Mouse (Mus musculus): ENCODE measurements around the gene Cyp2u1.

Gene Cyp2u1

DNA sequence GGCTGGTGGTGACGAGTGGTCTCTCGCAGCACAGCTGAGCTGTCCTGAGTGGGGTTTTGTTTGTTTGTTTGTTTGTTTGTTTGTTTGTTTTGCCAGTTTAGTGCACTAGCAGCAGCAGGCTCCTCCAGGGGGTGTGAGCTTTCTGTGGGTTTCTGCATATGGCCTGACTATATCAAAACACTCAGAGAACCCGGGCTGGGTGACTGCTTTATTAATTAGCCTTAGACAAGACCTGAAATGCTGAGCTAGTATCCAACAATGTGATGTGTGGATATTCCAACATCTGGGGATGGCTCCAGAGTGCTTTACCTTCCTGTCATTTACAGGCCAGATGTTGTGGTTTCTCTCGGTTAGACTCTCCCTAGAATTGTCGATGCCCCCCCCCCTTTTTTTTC lies 290 bp upstream of the Cyp2u1 start:
- no peak for DNase-seq

DNA sequence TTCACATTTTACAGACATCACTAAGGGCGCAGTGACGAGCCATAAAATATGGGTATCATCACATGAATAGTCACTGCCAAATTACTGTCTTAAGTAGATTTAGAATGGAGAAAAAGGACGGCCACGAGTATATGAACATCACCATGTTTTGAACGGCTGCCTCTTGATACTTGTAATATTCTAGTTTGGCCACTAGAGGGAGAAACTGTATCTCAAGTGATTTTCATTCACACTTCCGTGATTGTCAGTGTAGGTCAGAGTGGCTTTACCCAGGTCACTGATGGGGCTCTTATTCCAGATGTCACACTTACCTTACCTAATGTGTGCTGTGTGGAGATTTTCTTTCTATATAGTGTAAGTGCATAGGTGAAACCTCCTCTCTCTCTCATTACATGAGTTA lies 3.1 kb downstream of the Cyp2u1 start:
- no peak for DNase-seq

DNA sequence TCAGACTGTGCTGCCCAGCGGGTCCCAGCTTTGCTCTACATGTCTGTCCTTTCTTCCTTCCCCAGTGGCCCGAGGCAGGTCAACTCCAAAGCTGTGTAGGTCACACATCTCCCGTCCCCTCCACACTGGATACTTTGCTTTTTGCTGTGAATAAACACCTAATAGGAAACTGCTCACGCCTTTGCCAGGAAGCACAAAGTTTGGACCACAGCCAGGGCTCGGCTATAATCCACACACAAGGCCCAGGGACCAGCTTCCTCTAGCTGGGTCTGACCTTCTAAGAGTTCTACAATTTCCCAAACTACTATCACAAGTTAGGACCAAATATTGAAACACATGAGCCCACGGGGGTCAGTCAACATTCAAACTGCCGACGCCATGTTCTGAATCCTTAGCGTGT lies 3.9 kb downstream of the Cyp2u1 start:
- DNase-seq: peak in 1 of 2 experiments; percentile 44

DNA sequence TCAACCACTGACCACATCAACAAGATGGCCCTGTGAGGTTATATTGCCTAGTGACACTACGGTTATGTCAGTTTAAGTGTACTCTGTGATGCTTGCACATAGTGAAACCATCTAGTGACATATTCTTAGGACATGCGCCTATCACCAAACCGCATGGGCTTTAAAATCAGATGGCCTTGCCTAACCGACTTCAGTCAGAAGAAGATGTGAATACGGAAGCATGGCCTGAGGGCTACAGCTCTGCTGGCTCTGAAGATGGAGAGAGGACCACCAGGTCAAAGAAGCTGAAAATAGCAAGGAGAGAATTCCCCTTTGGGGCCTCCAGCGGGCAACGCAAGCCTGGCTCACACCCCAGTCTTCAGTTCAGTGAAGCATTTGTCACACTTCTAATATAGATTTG lies 6.1 kb downstream of the Cyp2u1 start:
- no peak for DNase-seq

DNA sequence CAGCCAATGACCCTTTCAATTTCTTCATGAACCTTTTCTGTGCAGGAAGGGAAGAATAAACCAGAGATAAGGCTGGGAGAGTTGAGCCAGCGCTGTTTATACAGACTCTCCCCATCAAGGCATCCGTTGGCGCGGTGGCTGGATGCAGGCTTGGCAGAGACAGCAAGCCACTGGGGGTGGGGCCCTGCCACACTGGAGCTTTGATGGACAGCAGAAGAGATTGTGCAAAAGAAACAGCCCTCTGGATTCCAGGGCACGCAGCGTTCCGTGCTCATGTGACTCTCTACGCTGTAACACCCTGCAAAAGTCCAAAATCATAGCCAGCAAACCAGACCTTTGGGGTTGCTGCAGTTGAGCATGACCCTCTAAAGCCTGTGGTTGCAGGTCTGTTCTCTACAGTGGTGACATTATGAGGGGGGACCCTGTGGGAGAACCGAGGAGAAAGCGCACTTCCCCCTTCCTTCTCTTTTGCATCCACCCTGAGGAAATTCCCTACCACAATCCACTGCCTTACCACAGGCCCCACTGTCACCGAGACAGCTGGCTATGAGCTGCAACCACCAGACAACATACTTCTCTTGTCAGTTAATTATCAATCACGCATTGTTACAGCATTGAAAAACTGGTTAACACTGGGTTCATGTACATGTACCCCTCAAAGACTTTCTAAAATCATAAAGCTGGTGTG lies 7.4 kb downstream of the Cyp2u1 start:
- DNase-seq: no peak

DNA sequence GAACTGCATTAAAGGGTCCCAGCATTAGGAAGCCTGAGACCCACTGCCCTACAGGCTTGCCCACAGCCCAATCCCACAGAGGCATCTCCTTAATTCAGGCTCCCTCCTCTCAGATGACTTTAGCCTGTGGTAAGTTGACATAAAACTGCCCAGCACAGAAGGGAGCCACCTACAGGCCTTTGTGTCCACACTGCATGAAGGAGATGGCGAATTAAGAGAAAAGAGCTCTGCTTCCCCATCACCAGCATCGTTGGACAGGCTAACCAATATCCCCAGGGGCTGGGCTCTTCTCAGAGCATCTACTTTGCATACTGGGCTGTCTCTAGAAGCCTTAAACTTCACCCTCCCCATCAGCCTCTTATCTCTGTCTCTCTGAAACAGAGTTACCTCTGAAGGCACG lies 8.5 kb downstream of the Cyp2u1 start:
- DNase-seq: no peak

DNA sequence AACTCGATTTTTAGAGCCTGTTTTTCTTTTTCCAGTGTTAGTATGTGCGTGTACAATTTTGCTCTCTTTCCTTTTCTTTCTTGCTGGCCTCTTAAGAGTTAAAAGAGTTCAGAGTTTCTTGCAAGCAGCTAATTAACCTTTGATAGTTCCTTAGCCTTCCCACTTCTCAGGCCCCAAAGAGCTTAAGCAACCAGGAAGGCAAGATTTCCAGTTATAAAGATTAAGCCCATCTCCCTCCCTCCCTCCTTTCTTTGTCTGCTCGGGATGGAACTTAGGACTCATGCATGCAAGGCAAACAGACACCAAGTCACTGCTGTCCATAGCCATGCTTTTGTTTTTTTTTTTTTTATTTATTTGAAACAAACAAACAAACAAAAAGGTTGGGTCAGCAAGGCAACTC lies 10.1 kb downstream of the Cyp2u1 start:
- DNase-seq: no peak

DNA sequence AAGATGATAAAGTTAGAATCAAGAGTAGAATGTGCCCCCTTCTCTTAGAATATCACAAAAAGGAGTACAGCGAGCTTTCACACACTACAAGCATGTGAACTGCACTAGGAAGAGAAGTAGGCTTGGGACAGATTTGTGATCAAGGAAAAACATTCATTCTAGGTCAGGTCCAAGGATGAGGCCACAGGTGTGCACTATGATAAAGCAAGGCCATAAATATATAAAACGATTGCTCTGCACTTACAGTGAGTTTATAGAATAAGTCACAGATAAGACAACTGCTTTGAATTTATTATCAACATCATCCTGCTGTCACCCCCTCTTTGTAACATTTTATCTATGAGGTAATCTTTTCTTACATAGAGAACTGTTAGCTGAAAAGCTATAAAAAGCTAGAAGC lies 10.7 kb downstream of the Cyp2u1 start:
- no peak for DNase-seq

DNA sequence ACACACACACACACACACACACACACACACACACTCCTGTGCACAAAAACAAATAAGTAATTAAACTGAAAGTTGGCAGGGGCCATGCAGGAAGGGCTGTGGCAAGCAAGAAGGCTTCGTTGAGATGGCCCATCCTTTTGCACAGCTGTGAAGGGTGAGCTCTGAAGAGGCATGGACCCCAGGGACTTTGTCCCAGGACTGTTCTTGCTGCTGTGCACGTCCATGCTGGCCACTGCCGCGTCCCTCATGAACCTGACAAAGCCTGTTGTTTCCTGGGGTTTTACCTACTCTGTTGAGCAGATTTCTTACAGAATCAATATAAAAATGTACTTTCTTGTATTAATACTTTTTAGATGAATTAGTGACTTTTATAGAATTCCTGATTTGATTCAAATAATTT lies 11.1 kb downstream of the Cyp2u1 start:
- DNase-seq: no peak

DNA sequence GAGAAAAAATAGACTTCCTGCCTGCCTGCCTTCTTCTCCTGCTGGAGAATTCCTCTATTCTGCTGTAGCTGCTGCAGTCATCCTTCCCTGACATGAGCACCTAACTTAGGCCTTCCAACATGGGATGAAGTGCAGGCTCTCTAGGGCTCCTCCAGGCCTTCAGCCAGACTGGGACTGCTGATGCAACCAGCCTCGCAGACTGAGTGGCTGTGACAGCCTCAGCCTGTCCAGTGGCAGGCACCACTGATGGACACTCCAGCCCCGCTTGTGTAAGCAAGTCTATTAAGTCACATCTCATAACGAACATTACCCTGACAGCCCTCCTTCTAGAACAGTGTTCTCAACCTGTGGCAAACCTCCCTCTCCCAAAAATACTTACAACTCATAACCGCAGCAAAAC lies 28.9 kb downstream of the Cyp2u1 start:
- DNase-seq: no peak

DNA sequence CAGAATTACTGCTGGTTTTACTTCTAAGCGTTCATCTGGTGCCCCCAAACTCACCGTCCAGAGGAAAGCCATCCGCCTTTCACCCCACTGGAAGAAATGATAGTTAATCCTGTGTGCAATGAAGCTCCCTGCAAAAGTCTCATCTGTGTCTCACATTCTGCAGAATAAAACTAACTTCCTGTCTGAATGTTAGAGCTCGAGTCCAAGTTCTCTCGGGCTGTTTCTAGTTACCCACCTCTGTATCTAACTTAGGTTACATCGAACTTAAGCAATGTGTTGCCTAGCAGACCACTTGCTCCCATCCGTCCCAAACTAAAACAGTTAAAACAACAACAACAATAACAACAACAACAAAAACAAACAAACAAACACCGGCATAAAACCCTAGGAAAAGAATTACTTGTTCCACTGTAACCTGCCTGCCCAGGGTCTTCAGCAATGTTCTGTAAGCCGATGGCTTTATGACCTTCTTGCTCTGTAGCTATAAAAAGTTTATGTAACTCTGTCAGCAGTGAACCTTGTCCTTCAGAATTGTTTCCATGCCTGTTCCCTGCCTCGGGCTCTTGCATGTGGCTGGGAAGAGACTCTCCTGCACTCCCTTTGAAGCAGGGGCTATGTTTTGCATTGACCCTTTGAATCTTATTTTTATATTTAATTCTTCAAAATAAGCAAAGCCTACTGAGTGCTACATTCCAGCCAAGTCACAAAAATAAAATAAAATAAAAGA lies 30.5 kb downstream of the Cyp2u1 start:
- no peak for DNase-seq

DNA sequence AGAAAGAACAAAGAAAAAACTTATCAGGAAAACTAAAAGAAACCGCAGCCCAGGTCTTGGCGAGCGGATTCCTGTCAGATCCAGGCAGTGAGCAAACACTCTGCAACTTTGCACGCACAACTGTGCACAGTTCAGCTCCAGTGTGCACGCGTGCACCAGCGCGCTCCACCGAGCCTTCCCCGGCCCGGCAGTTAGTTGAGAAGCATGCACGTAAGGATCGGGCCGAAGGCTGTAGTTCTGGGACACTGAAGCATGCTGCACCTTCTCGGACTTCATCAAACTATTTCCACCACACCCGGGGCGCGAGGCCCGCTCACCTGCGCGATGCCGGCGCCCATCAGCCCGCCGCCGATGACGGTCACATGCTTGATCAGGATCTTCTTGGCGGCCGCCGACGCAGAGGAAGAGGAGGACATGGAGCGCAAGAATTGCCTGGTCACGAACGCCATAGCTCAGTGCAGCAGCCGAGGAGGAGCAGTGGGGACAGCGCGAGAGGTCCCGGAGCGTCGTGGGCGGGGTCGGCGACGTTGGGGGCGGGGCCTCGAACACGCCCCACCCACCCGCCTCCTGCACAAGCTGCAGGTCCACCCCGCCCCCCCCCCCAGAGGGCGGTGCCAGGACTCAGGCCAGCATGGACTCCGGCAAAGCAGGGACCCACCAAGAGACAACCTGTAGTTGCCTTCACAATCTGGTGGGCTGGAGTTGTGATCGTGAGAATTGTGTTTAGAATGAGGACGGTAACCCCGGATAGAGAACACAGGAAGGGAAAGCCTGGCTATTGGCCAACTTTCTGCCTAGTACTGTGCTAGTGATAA lies 31.3 kb downstream of the Cyp2u1 start, which contains the start of gene Hadh:
Gene Hadh, minus strand, starts transcription at position 543 of the 815 bp plus-strand sequence.
- peak; percentile 80 to 89 for DNase-seq

DNA sequence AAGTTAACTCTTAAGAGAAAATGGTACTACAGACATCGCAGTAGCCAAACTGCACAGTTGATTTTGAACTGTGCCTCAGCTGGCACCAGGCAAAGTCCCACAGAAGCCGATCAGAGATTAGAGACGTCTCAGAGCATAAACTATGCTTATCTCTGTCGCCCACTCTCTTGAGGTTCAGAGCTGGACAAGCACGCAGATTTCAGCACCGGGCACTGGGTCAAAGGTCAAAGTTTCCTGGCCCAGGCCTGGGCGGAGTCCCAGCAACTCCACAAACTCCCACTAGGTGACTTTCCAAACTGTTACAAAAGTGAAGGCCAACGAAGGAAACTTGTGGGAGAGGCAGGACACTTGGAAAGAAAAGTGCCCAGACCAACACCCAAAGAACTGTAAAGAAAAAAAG lies 31.9 kb downstream of the Cyp2u1 start:
- no peak for DNase-seq

DNA sequence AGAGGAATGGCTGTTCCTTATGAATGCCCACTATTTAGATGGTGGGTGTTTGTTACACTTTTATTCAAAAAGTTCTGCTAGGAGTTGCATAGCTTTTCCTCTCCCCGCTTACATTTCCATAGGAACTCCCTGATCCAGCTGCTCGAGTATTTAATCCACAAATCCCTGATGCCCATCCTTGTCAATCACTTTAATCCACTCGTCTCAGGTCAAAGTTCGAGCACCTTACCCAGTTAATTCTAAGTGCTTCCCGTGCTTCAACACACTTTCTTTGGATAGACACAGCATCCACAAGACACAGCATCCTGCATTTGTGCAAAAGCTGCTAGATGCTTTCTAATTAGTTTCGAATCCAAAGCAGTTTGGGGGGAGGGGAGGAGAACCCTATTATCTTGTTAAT lies 32.6 kb downstream of the Cyp2u1 start:
- no peak for DNase-seq

DNA sequence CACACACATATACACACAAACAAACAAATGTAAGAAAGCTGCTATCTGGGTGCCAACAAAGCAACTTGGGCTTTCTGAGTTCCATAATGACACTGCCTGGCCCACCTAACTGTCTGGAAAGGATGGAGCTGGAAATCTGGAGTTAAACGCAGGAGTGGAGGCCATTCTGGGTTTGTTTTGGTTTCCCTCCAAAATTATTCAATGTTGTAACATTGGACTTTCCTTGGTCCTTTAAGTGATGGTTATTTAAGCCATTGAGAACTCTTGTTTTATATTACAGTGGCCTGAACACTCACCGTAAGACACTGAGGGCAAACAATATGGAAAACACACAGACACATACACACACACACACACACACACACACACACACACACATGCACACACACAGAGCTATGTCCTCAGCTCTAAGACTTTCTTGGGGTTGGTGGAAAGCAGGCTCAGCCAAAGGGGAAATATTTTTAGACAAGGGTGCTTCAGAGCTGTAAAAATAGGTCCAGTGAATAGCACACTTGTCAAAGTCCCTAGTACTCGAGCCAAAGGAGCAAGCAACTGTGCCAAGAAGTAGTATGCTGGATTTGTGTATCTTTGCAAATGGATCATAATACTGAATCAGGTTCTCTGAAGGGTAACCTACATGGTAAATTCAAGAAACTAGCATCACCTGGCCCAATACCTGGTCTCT lies 36.5 kb downstream of the Cyp2u1 start:
- DNase-seq: no peak

DNA sequence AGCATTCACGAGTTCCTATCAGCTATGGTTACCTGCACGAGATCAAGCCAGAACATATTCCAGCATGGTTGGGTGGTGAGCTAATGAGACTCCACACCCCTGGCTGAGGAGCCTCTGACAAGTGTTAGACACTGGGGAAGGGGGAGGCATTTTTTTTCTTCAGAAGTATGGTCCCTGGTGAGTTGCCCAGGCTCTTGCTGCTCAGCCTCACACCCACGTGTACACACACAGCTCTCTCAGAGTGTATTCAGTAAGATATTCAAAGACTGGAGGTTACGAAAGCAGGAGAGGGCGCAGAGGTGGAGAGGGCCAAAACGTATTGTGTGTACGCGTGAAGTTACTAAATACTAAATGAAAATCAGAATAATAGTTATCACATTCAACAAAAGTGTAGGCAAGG lies 37.5 kb downstream of the Cyp2u1 start:
- no peak for DNase-seq

DNA sequence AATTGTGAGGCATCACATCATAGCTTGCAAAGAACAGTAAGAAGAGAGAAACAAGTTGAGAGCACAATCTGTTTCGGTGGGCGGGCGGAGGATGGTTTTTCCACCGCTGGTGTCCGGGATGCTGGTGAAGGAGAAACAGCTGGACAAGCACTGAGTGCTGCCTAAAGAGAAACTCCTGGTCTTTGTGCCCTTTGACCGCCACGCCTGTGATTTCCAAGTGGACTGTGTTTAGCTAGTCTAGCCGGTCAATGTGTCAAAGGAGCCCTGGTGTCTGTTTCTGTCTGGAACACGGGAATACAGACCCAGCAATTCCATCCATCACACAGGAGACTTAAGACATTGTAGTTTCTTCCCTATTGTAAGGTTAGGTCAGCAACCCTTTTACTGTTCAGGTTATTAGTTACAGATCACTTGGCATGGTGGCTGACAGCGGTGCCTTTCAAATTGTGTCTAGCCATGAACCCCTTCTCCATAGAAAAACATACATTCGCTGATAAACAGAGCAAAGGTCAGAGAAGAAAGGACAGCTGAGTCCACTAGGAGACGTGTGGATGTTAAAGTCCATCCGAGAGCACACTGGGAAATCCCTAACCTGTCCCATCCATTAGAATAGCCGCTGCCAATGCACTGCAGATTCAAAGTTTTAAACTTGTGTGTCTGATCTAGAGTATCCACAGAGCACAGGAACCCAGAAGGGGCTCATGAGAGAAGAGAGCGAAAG lies 39.1 kb downstream of the Cyp2u1 start:
- DNase-seq: no peak

DNA sequence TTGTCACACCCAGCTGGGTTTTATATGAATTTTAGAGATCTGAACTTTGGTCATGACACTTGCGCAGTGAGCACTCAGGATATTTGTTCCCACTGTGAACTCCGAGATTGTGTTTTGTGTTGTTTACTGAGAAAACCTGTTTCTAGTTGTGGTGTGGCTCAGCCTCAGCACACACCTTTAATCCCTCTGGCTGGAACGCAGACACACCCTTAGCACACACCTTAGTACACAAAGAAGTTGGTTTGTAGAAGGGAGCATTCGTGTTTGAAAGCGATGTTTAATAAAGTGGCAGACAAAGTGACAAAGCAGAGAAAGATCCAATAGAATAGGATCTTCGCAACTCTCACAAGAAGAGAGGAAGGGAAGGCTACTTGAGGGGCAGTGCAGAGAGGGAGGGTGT lies 42.6 kb downstream of the Cyp2u1 start:
- DNase-seq: no peak

DNA sequence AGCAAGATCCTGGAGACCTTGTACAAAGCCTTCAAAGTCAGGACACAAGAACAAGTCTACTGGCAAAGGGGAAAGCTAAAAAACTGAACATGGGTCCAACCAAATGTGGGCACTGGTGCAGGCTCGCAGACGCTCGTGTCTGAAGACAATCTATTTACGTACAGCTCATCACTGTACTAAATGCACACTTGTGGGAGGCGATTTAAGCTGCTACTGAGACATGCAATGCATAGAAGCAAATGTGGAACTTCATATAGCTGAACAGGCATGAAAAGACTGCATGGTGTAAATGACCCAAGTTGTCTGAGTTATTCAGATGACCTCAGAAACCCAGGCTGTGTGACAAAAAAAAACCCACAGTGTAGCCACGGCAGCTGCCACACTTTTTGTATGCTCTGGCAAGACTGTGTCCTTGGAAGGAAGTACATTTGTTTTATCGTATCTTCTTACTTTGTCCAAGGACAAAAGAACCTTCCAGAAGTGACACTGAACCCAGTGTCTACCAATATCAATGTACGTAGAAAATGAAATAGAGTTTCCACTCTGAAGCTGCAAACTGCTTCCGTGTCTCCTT lies 43.5 kb downstream of the Cyp2u1 start:
- no peak for DNase-seq

DNA sequence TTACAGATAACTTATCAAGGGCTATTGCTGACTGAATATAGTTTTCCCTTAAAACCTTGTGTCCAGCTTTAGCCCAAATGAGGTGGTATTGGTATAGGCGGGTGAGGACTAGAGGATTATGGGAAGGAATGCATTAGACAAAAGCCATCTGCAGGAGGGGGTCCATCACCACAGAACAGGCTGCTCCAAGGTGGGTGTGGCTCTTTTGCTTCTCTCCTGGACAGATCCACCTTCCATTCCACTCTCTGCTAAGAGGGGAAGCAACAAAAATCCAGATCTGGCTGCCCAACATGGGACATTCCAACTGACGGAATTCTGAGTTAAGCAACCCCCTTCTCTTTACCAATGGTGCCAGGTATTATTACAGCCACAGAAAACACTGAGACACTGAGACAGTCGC lies 44.1 kb downstream of the Cyp2u1 start:
- no peak for DNase-seq

DNA sequence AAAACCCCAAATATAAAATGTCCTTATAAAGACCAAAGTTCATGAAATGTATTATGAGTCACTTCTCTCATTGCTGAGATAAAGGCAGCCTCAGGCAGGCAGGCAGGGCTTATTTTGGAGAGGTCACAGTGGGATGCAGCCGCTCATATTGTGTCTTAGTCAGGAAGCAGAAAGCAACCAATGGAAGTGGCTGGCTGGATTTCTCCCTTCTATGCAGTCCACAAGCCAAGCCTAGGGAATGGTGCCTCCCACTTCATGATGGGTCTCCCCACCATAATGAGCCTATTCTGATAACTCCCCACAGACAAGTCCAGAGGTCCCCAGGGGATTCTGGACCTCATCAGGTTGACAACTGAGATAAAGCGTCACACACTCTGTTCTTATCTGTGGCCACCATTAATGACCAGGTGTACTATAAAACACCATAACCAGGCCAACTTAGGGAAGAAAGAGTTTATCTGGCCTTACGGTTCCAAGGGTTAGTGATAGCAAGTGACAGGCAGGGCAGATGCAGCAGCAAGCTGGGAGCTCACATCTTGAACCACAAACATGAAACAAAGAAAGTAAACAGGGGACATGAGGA lies 47.5 kb downstream of the Cyp2u1 start:
- no peak for DNase-seq

DNA sequence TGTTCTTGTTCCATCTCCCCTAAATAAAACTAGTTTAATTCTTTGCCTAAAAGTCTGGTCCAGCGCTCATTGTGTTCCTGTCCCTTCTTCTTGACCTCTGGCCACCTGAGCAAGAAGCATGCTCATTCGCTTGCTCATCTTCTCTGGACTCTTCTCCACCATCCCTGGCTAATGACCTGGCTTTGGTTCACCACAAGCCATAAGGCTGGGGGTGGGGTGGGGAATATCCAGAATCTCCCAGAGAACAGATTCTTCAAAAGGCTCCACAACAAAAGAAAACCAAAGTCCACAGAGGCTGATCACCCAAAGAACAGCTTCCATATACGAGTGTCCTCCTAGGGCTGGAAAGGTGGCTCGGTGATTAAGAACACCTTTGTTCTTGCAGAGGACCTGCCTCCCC lies 48.0 kb downstream of the Cyp2u1 start:
- DNase-seq: no peak

All from cerebellum, postnatal 25 days (tissue).